Mouse (Mus musculus): ENCODE measurements at regions not wholly inside any gene's neighbourhood (a gene's known extent, or its start where the extent isn't known, plus 50 kb on each side); places are given as distances from the start of the nearest gene placed in this dataset.
A peak's percentile ranks its signal among the peaks of the same experiment; 100 is the strongest.
"Not testable (repeated sequence)": the region's sequence is repeated elsewhere in the genome, so short reads cannot be mapped to it uniquely, and the experiment has no call there.

GRCm38 (mm10) chr5:64693616-64694015, 109.6 kb upstream of the Klf3 start:
- Histone ChIP-seq H3K9ac (ENCODE audit: low read depth, low read length) (no peak overlapping the region), H3K27ac (replicated peaks; ENCODE audit: low read depth, low read length) (no peak overlapping the region), H3K4me3 (ENCODE audit: low read depth, low read length) (no peak overlapping the region), H3K36me3 (ENCODE audit: control insufficient read depth, insufficient read depth, low read length) (no peaks in the 10 kb centered on the region), H3K27me3 (replicated peaks; ENCODE audit: control insufficient read depth, insufficient read depth, low read length) (no peaks in the 10 kb centered on the region), H3K4me1 (ENCODE audit: control insufficient read depth, insufficient read depth, low read length) (no peaks in the 10 kb centered on the region), H3K9me3 (ENCODE audit: control insufficient read depth, low read length) (no peaks in the 10 kb centered on the region), H3K4me2 (ENCODE audit: low read depth, low read length) (no peak overlapping the region)
- WGBS, result 83% methylated on average over 8 of the region's 8 CpGs
- no peak for ATAC-seq (ENCODE audit: low read depth)
- DNase-seq (ENCODE audit: low spot score), result no peak

- Histone ChIP-seq H3K4me2 (ENCODE audit: low read depth, low read length) (no peak overlapping the region), H3K27me3 (replicated peaks; ENCODE audit: control insufficient read depth, insufficient read depth, low read length) (no peaks in the 10 kb centered on the region), H3K9ac (ENCODE audit: low read depth, low read length) (no peak overlapping the region), H3K36me3 (ENCODE audit: control insufficient read depth, insufficient read depth, low read length) (no peaks in the 10 kb centered on the region), H3K4me1 (ENCODE audit: control insufficient read depth, insufficient read depth, low read length) (no peaks in the 10 kb centered on the region), H3K9me3 (ENCODE audit: control insufficient read depth, low read length) (no peaks in the 10 kb centered on the region), H3K27ac (replicated peaks; ENCODE audit: low read depth, low read length) (no peak overlapping the region), H3K4me3 (ENCODE audit: low read depth, low read length) (no peak overlapping the region)
- ATAC-seq (ENCODE audit: low read depth) (no peak), DNase-seq (ENCODE audit: low spot score) (no peak)
- 62% methylated on average over 8 of the region's 8 CpGs for WGBS
These were observed 108.6 kb upstream of the Klf3 start for GRCm38 (mm10) chr5:64694606-64695005.

- Histone ChIP-seq H3K4me1 (ENCODE audit: control insufficient read depth, insufficient read depth, low read length) (peaks cover under 1% of the 10 kb centered on the region), H3K4me3 (ENCODE audit: low read depth, low read length) (no peak overlapping the region)
- 89% methylated on average over 11 of the region's 14 CpGs for WGBS
These were observed 107.1 kb upstream of the Klf3 start for GRCm38 (mm10) chr5:64696099-64696498.

GRCm38 (mm10) chr5:64697466-64697865, 105.7 kb upstream of the Klf3 start:
- H3K9ac ChIP-seq (ENCODE audit: low read depth, low read length), result no peak overlapping the region
- no peaks in the 10 kb centered on the region for H3K36me3 ChIP-seq (ENCODE audit: control insufficient read depth, insufficient read depth, low read length)
- DNase-seq (ENCODE audit: low spot score) (no peak), ATAC-seq (ENCODE audit: low read depth) (no peak)
- no peaks in the 10 kb centered on the region for H3K27me3 ChIP-seq (replicated peaks; ENCODE audit: control insufficient read depth, insufficient read depth, low read length)
- no peak overlapping the region for H3K4me2 ChIP-seq (ENCODE audit: low read depth, low read length)
- no peak overlapping the region for H3K27ac ChIP-seq (replicated peaks; ENCODE audit: low read depth, low read length)
- 91% methylated on average over 5 of the region's 5 CpGs for WGBS
- H3K4me1 ChIP-seq (ENCODE audit: control insufficient read depth, insufficient read depth, low read length), result peaks cover 8% of the 10 kb centered on the region
- H3K9me3 ChIP-seq (ENCODE audit: control insufficient read depth, low read length), result no peaks in the 10 kb centered on the region
- H3K4me3 ChIP-seq (ENCODE audit: low read depth, low read length), result no peak overlapping the region

More at GRCm38 (mm10) chr5:64696099-64696498, 107.1 kb upstream of the Klf3 start:
- no peak for ATAC-seq (ENCODE audit: low read depth)
- Histone ChIP-seq H3K36me3 (ENCODE audit: control insufficient read depth, insufficient read depth, low read length) (no peaks in the 10 kb centered on the region), H3K4me2 (ENCODE audit: low read depth, low read length) (no peak overlapping the region), H3K9ac (ENCODE audit: low read depth, low read length) (no peak overlapping the region), H3K27ac (replicated peaks; ENCODE audit: low read depth, low read length) (no peak overlapping the region), H3K27me3 (replicated peaks; ENCODE audit: control insufficient read depth, insufficient read depth, low read length) (no peaks in the 10 kb centered on the region), H3K9me3 (ENCODE audit: control insufficient read depth, low read length) (no peaks in the 10 kb centered on the region)
- no peak for DNase-seq (ENCODE audit: low spot score)

- H3K9ac ChIP-seq (ENCODE audit: low read depth, low read length), result no peak overlapping the region
- H3K4me3 ChIP-seq (ENCODE audit: low read depth, low read length), result no peak overlapping the region
- DNase-seq (ENCODE audit: low spot score) (no peak), ATAC-seq (ENCODE audit: low read depth) (no peak; the same call in 1 of the 2 replicates)
- H3K9me3 ChIP-seq (ENCODE audit: control insufficient read depth, low read length), result no peaks in the 10 kb centered on the region
- 70% methylated on average over 6 of the region's 6 CpGs for WGBS
- H3K4me1 ChIP-seq (ENCODE audit: control insufficient read depth, insufficient read depth, low read length), result peaks cover 17% of the 10 kb centered on the region
- H3K36me3 ChIP-seq (ENCODE audit: control insufficient read depth, insufficient read depth, low read length), result no peaks in the 10 kb centered on the region
- H3K4me2 ChIP-seq (ENCODE audit: low read depth, low read length), result no peak overlapping the region
- no peak overlapping the region for H3K27ac ChIP-seq (replicated peaks; ENCODE audit: low read depth, low read length)
- no peaks in the 10 kb centered on the region for H3K27me3 ChIP-seq (replicated peaks; ENCODE audit: control insufficient read depth, insufficient read depth, low read length)
These were observed 104.6 kb upstream of the Klf3 start for GRCm38 (mm10) chr5:64698458-64699116.

- no peak overlapping the region for H3K4me3 ChIP-seq (ENCODE audit: low read depth, low read length)
- H3K9ac ChIP-seq (ENCODE audit: low read depth, low read length), result no peak overlapping the region
- H3K27me3 ChIP-seq (replicated peaks; ENCODE audit: control insufficient read depth, insufficient read depth, low read length), result no peaks in the 10 kb centered on the region
- no peak for DNase-seq (ENCODE audit: low spot score)
- H3K27ac ChIP-seq (replicated peaks; ENCODE audit: low read depth, low read length), result no peak overlapping the region
- H3K4me1 ChIP-seq (ENCODE audit: control insufficient read depth, insufficient read depth, low read length), result peaks cover 30% of the 10 kb centered on the region
- WGBS, result 76% methylated on average over 6 of the region's 6 CpGs
- H3K9me3 ChIP-seq (ENCODE audit: control insufficient read depth, low read length), result no peaks in the 10 kb centered on the region
- ATAC-seq (ENCODE audit: low read depth), result no peak
- H3K4me2 ChIP-seq (ENCODE audit: low read depth, low read length), result no peak overlapping the region
- no peaks in the 10 kb centered on the region for H3K36me3 ChIP-seq (ENCODE audit: control insufficient read depth, insufficient read depth, low read length)
These were observed 103.2 kb upstream of the Klf3 start for GRCm38 (mm10) chr5:64700030-64700429.

- no peaks in the 10 kb centered on the region for H3K9me3 ChIP-seq (ENCODE audit: control insufficient read depth, low read length)
- H3K4me3 ChIP-seq (ENCODE audit: low read depth, low read length), result no peak overlapping the region
- no peak for DNase-seq (ENCODE audit: low spot score)
- WGBS, result 58% methylated on average over 14 of the region's 14 CpGs
- peaks cover 30% of the 10 kb centered on the region for H3K4me1 ChIP-seq (ENCODE audit: control insufficient read depth, insufficient read depth, low read length)
- peak overlapping the region; percentile 10; the same call in 1 of the 2 replicates for H3K4me2 ChIP-seq (ENCODE audit: low read depth, low read length)
- no peak overlapping the region for H3K9ac ChIP-seq (ENCODE audit: low read depth, low read length)
- ATAC-seq (ENCODE audit: low read depth), result no peak
- H3K36me3 ChIP-seq (ENCODE audit: control insufficient read depth, insufficient read depth, low read length), result no peaks in the 10 kb centered on the region
- H3K27me3 ChIP-seq (replicated peaks; ENCODE audit: control insufficient read depth, insufficient read depth, low read length), result no peaks in the 10 kb centered on the region
- H3K27ac ChIP-seq (replicated peaks; ENCODE audit: low read depth, low read length), result peak overlapping the region; percentile 78
These were observed 101.9 kb upstream of the Klf3 start for GRCm38 (mm10) chr5:64701219-64701779.

GRCm38 (mm10) chr5:64701780-64702231, 101.4 kb upstream of the Klf3 start:
- Histone ChIP-seq H3K27ac (replicated peaks; ENCODE audit: low read depth, low read length) (peak overlapping the region; percentile 78), H3K9me3 (ENCODE audit: control insufficient read depth, low read length) (no peaks in the 10 kb centered on the region), H3K9ac (ENCODE audit: low read depth, low read length) (no peak overlapping the region), H3K36me3 (ENCODE audit: control insufficient read depth, insufficient read depth, low read length) (no peaks in the 10 kb centered on the region), H3K4me2 (ENCODE audit: low read depth, low read length) (peak overlapping the region; percentile 10; the same call in 1 of the 2 replicates), H3K4me3 (ENCODE audit: low read depth, low read length) (no peak overlapping the region), H3K4me1 (ENCODE audit: control insufficient read depth, insufficient read depth, low read length) (peaks cover 30% of the 10 kb centered on the region), H3K27me3 (replicated peaks; ENCODE audit: control insufficient read depth, insufficient read depth, low read length) (no peaks in the 10 kb centered on the region)
- 11% methylated on average over 7 of the region's 7 CpGs for WGBS
- DNase-seq (ENCODE audit: low spot score), result peak; percentile 82
- ATAC-seq (ENCODE audit: low read depth), result peak; percentile 64

GRCm38 (mm10) chr5:64702404-64702803, 100.8 kb upstream of the Klf3 start:
- not testable (repeated sequence) for H3K36me3 ChIP-seq (ENCODE audit: control insufficient read depth, insufficient read depth, low read length); H3K9me3 ChIP-seq (ENCODE audit: control insufficient read depth, low read length); H3K4me2 ChIP-seq (ENCODE audit: low read depth, low read length); ATAC-seq (ENCODE audit: low read depth); DNase-seq (ENCODE audit: low spot score); H3K9ac ChIP-seq (ENCODE audit: low read depth, low read length); H3K27me3 ChIP-seq (replicated peaks; ENCODE audit: control insufficient read depth, insufficient read depth, low read length); H3K4me3 ChIP-seq (ENCODE audit: low read depth, low read length)
- peaks cover 30% of the 10 kb centered on the region for H3K4me1 ChIP-seq (ENCODE audit: control insufficient read depth, insufficient read depth, low read length)
- WGBS, result 65% methylated on average over 1 of the region's 1 CpGs
- H3K27ac ChIP-seq (replicated peaks; ENCODE audit: low read depth, low read length), result peak overlapping the region; percentile 78
